Mouse (Mus musculus) limb, embryonic 14.5 days (tissue): ENCODE results near the gene Olfml2b. TPM values are rescaled to one million over a fixed set of nuclear protein-coding genes. Genes with fewer than 3 reads are reported as not detected.

Source experiments
- ATAC-seq: fragments of 200-750 bp; cut with Nextera tagmentation; 2 replicates; pipeline ENCODE4 v1.8.0; 2017; ENCODE audit warnings: low read depth, moderate number of reproducible peaks, moderate TSS enrichment; ENCODE audit not compliant: low FRiP score
- DNase-seq: peaks from one replicate; pipeline ENCODE4 v3.0.0-alpha.2; 2015; ENCODE audit warnings: low spot score
- H3K27ac ChIP-seq: fragments of 300-500 bp; sonication (generic); replicated peaks from 2 replicates; pipeline ENCODE4 v1.5.1; 2014; ENCODE audit warnings: low read depth, mild to moderate bottlenecking, low read length, moderate library complexity, mixed read lengths
- H3K27me3 ChIP-seq: fragments of 300-500 bp; sonication (generic); 2 replicates; pipeline ENCODE4 v1.6.1; 2014; ENCODE audit warnings: low read length, mixed read lengths; ENCODE audit not compliant: control insufficient read depth, insufficient read depth
- H3K36me3 ChIP-seq: fragments of 300-500 bp; sonication (generic); 2 replicates; pipeline ENCODE4 v1.6.1; 2014; ENCODE audit warnings: mild to moderate bottlenecking, low read length, moderate library complexity, mixed read lengths; ENCODE audit not compliant: control insufficient read depth, insufficient read depth
- H3K4me1 ChIP-seq: fragments of 300-500 bp; sonication (generic); 2 replicates; pipeline ENCODE4 v1.6.1; 2014; ENCODE audit warnings: antibody characterized with exemption, low read length, mixed read lengths; ENCODE audit not compliant: control insufficient read depth, insufficient read depth
- H3K4me2 ChIP-seq: fragments of 300-500 bp; sonication (generic); replicated peaks from 2 replicates; pipeline ENCODE4 v1.6.1; 2014; ENCODE audit warnings: low read depth, mild to moderate bottlenecking, low read length, moderate library complexity; ENCODE audit not compliant: severe bottlenecking
- H3K4me3 ChIP-seq: fragments of 300-500 bp; sonication (generic); replicated peaks from 2 replicates; pipeline ENCODE4 v1.5.1; 2014; ENCODE audit warnings: low read length
- H3K9ac ChIP-seq: fragments of 300-500 bp; sonication (generic); 2 replicates; pipeline ENCODE4 v1.6.1; 2014; ENCODE audit warnings: mild to moderate bottlenecking, low read depth, low read length, moderate library complexity; ENCODE audit not compliant: severe bottlenecking
- H3K9me3 ChIP-seq: fragments of 300-500 bp; sonication (generic); 2 replicates; pipeline ENCODE4 v1.6.1; 2016; ENCODE audit warnings: low read length; ENCODE audit not compliant: control insufficient read depth
- POLR2A ChIP-seq: fragments of 200-500 bp; IDR thresholded peaks from 2 replicates; pipeline ENCODE4 v1.8.0; 2012; ENCODE audit warnings: inconsistent platforms, mild to moderate bottlenecking, moderate library complexity, borderline replicate concordance; ENCODE audit not compliant: insufficient read depth, insufficient read length; ENCODE audit errors: extremely low read depth
- WGBS: fragments of 180-500 bp; shearing (Covaris S2); extraction: QIAGEN DNeasy Blood & Tissue Kit; methylation state at CpG from one replicate; pipeline ENCODE4 v1.1.7; 2014; 5-methylcytosine and 5-hydroxymethylcytosine counted together
- polyA plus RNA-seq, 2 experiments: library from polyadenylated mRNA; depleted of rRNA in 1 of 2; stranded (reverse) in 1 of 2; unstranded in 1 of 2; fragments of >200 nt; fragmentation: Nextera tagmentation in 1 of 2; extraction: Ambion mirVana in 1 of 2; gene quantifications; 2 replicates each; pipeline versions ENCODE4 v1.2.1 to v1.2.3; 2012 to 2014

Gene Olfml2b
- polyA plus RNA-seq, 2 experiments = 50.4 to 50.6 TPM

- Histone ChIP-seq H3K9ac (no peak overlapping the region), H3K27me3 (no peaks in the 10 kb centered on the region), H3K27ac (no peak overlapping the region), H3K4me2 (no peak overlapping the region), H3K9me3 (no peaks in the 10 kb centered on the region), H3K36me3 (peaks cover 6% of the 10 kb centered on the region; the same call in 1 of the 2 replicates), H3K4me3 (no peak overlapping the region), H3K4me1 (no peaks in the 10 kb centered on the region)
- DNase-seq (no peak), ATAC-seq (no peak)
- WGBS = 87% methylated on average over 3 of the region's 3 CpGs
- no peak for TF ChIP-seq POLR2A
Measured at GRCm38 (mm10) chr1:170709969-170710368, 65.6 kb downstream of the Olfml2b start.

- ATAC-seq = no peak
- H3K27me3 ChIP-seq = no peaks in the 10 kb centered on the region
- H3K9me3 ChIP-seq = no peaks in the 10 kb centered on the region
- H3K27ac ChIP-seq = no peak overlapping the region
- WGBS = 95% methylated on average over 7 of the region's 7 CpGs
- H3K36me3 ChIP-seq = peaks cover 6% of the 10 kb centered on the region; the same call in 1 of the 2 replicates
- DNase-seq = no peak
- H3K4me3 ChIP-seq = no peak overlapping the region
- no peak overlapping the region for H3K4me2 ChIP-seq
- no peak for TF ChIP-seq POLR2A
- H3K4me1 ChIP-seq = peaks cover 6% of the 10 kb centered on the region; the same call in 1 of the 2 replicates
- no peak overlapping the region for H3K9ac ChIP-seq
Measured at GRCm38 (mm10) chr1:170711731-170712130, 67.4 kb downstream of the Olfml2b start.

DNA sequence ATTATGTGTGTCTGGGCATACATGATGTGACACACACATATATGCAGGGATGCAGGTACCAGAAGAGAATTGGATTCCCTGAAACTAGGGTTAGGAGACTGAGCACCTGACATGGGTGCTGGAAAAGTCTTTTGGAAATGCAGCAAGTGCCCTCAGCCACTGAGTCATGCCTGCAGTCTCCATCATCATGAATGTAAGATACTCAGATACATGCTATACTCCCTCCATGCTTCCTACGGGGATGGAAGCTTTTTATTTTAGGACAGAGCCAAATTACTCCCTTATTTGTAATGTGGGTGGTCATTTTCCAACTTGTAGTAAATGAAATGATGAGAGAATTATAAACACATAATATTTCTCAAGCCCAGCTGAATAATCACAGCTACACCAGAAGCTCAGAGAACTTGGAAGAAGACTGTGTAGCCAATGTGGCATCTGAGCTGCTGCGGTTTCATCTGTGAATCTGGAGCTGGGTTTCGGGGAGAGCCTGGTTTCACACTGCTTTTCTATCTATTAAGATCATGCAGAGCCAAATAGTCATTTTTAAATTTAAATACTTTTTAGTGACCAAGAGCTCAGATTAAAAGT is 73.0 kb downstream of the Olfml2b start:
- Histone ChIP-seq H3K27ac (no peak overlapping the region), H3K9me3 (no peaks in the 10 kb centered on the region), H3K4me3 (no peak overlapping the region), H3K36me3 (no peaks in the 10 kb centered on the region), H3K9ac (no peak overlapping the region), H3K4me2 (no peak overlapping the region), H3K27me3 (no peaks in the 10 kb centered on the region), H3K4me1 (peaks cover 22% of the 10 kb centered on the region)
- TF ChIP-seq POLR2A = no peak
- no peak for DNase-seq
- 77% methylated on average over 3 of the region's 3 CpGs for WGBS
- ATAC-seq = no peak

DNA sequence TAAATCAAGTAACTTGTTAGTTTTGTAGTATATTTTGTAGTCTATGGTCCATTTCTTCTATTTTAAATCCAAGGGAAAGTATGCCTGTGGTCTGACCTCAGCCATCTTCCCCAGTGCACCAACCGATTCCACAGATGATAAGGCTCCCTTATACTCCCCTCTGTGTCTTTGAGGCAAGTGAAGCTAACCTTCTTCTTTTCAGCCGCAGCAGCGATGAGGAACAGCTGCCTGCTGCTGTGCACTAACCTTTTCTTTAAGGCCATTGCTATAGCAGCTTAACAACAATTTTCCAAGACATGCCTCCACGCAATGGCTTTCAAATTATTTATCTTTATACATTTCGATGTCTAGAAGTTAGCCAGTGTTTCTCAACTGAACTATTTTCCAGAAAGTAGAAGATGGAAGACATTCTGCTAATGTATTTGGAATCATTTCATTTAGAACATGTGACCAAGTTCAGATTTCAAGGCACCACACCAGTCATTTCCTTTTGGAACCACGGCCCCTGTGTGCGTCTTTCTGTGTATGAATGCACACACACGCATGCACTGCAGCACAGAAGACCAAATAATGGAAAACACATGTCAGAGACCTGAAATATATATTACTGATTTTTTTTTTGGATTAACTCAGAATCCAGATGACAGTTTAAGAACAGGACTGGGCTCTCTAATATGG is 73.9 kb downstream of the Olfml2b start:
- DNase-seq (peak; percentile 72), ATAC-seq (peak; percentile 87)
- Histone ChIP-seq H3K4me2 (no peak overlapping the region), H3K27me3 (no peaks in the 10 kb centered on the region), H3K4me3 (no peak overlapping the region), H3K9ac (no peak overlapping the region), H3K4me1 (peaks cover 22% of the 10 kb centered on the region), H3K9me3 (no peaks in the 10 kb centered on the region), H3K36me3 (no peaks in the 10 kb centered on the region), H3K27ac (peak overlapping the region; percentile 53)
- TF ChIP-seq POLR2A = no peak
- 44% methylated on average over 8 of the region's 8 CpGs for WGBS

GRCm38 (mm10) chr1:170721560-170721959 is 77.2 kb downstream of the Olfml2b start:
- Histone ChIP-seq H3K4me3 (no peak overlapping the region), H3K36me3 (no peaks in the 10 kb centered on the region), H3K9me3 (no peaks in the 10 kb centered on the region), H3K27me3 (no peaks in the 10 kb centered on the region), H3K4me2 (no peak overlapping the region), H3K27ac (no peak overlapping the region), H3K9ac (no peak overlapping the region), H3K4me1 (peaks cover 18% of the 10 kb centered on the region)
- DNase-seq (no peak), ATAC-seq (no peak)
- TF ChIP-seq POLR2A = no peak
- 84% methylated on average over 5 of the region's 5 CpGs for WGBS

DNA sequence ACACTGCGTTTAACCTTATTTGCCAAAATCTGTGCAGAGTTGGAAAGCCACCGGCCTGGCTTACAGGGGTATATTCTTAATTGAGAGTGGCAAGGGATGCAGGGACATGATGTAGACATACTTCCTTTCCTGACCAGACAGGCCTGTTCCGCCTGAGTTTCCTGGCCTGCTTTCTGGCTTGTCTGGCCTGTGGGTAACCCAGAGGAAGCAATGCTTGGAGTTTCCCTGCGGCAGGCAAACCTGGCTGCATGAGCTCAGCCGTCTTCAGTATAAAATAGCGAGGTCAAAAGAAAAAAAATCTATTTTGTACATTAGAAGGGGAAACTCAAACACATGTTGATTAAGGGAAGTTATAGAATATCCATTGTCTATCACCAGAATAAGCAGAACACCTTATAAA is 84.2 kb downstream of the Olfml2b start:
- DNase-seq (no peak), ATAC-seq (no peak)
- Histone ChIP-seq H3K4me3 (no peak overlapping the region), H3K9me3 (no peaks in the 10 kb centered on the region), H3K27me3 (no peaks in the 10 kb centered on the region), H3K9ac (no peak overlapping the region), H3K4me2 (no peak overlapping the region), H3K4me1 (peaks cover 9% of the 10 kb centered on the region), H3K27ac (peak overlapping the region; percentile 39; the same call in 1 of the 2 replicates), H3K36me3 (no peaks in the 10 kb centered on the region)
- no peak for TF ChIP-seq POLR2A
- WGBS = 60% methylated on average over 6 of the region's 6 CpGs
